Mouse (Mus musculus): Measurements from ENCODE around the gene Bod1l. TPM values are rescaled to one million over a fixed set of nuclear protein-coding genes. Genes with fewer than 3 reads are reported as not detected.

Bod1l gene
- polyA plus RNA-seq, 1 experiment from 2014 or later = 14.4 TPM

- Histone ChIP-seq H3K36me3 (ENCODE audit: control insufficient read depth, insufficient read depth, low read length) (no peaks in the 10 kb centered on the region), H3K27me3 (ENCODE audit: control insufficient read depth, insufficient read depth, low read length) (peaks cover 68% of the 10 kb centered on the region), H3K4me1 (ENCODE audit: control insufficient read depth, insufficient read depth, low read length) (peaks cover 5% of the 10 kb centered on the region; the same call in 1 of the 2 replicates), H3K9ac (ENCODE audit: low read length) (peak within 1 kb of the TSS; percentile 60), H3K4me2 (ENCODE audit: low read depth, low read length) (peak within 1 kb of the TSS; percentile 50), H3K9me3 (replicated peaks; ENCODE audit: control insufficient read depth, low read length) (no peaks in the 10 kb centered on the region), H3K27ac (ENCODE audit: low read length) (peak within 1 kb of the TSS; percentile 43; the same call in 1 of the 2 replicates), H3K4me3 (replicated peaks; ENCODE audit: low read length) (peak within 1 kb of the TSS; percentile 46)
- ATAC-seq (ENCODE audit: insufficient read depth, low FRiP score) = peak; percentile 82
- under 1% methylated on average over 78 of the region's 79 CpGs for WGBS
These were observed 80.1 kb downstream of the Bod1l start, which contains the start of gene Nkx3-2 for GRCm38 (mm10) chr5:41763731-41764721. TSS of gene Nkx3-2 (minus strand) at chr5:41764501.

- Histone ChIP-seq H3K9me3 (replicated peaks; ENCODE audit: control insufficient read depth, low read length) (no peaks in the 10 kb centered on the region), H3K27me3 (ENCODE audit: control insufficient read depth, insufficient read depth, low read length) (peaks cover 75% of the 10 kb centered on the region), H3K27ac (ENCODE audit: low read length) (no peak overlapping the region), H3K4me1 (ENCODE audit: control insufficient read depth, insufficient read depth, low read length) (peaks cover 5% of the 10 kb centered on the region; the same call in 1 of the 2 replicates), H3K36me3 (ENCODE audit: control insufficient read depth, insufficient read depth, low read length) (no peaks in the 10 kb centered on the region), H3K4me2 (ENCODE audit: low read depth, low read length) (peak overlapping the region; percentile 50), H3K4me3 (replicated peaks; ENCODE audit: low read length) (peak overlapping the region; percentile 46), H3K9ac (ENCODE audit: low read length) (peak overlapping the region; percentile 60)
- ATAC-seq (ENCODE audit: insufficient read depth, low FRiP score) = no peak
- WGBS = 4% methylated on average over 39 of the region's 41 CpGs
These were observed 81.0 kb downstream of the Bod1l start for GRCm38 (mm10) chr5:41762947-41763730.

- no peaks in the 10 kb centered on the region for H3K9me3 ChIP-seq (replicated peaks; ENCODE audit: control insufficient read depth, low read length)
- peak overlapping the region; percentile 43 for H3K4me2 ChIP-seq (ENCODE audit: low read depth, low read length)
- H3K4me3 ChIP-seq (replicated peaks; ENCODE audit: low read length) = peak overlapping the region; percentile 46
- peaks cover 71% of the 10 kb centered on the region for H3K27me3 ChIP-seq (ENCODE audit: control insufficient read depth, insufficient read depth, low read length)
- 14% methylated on average over 27 of the region's 27 CpGs for WGBS
- ATAC-seq (ENCODE audit: insufficient read depth, low FRiP score) = no peak
- no peak overlapping the region for H3K27ac ChIP-seq (ENCODE audit: low read length)
- H3K9ac ChIP-seq (ENCODE audit: low read length) = peak overlapping the region; percentile 60
- H3K36me3 ChIP-seq (ENCODE audit: control insufficient read depth, insufficient read depth, low read length) = no peaks in the 10 kb centered on the region
- 0 out of 2 replicates have a peak, but pooled peaks cover 5% of the 10 kb centered on the region for H3K4me1 ChIP-seq (ENCODE audit: control insufficient read depth, insufficient read depth, low read length)
These were observed 81.8 kb downstream of the Bod1l start for GRCm38 (mm10) chr5:41762141-41762946.

GRCm38 (mm10) chr5:41761509-41762140 is 82.5 kb downstream of the Bod1l start:
- Histone ChIP-seq H3K4me1 (ENCODE audit: control insufficient read depth, insufficient read depth, low read length) (0 out of 2 replicates have a peak, but pooled peaks cover 5% of the 10 kb centered on the region), H3K9me3 (replicated peaks; ENCODE audit: control insufficient read depth, low read length) (no peaks in the 10 kb centered on the region), H3K4me3 (replicated peaks; ENCODE audit: low read length) (peak overlapping the region; percentile 46), H3K4me2 (ENCODE audit: low read depth, low read length) (peak overlapping the region; percentile 43), H3K9ac (ENCODE audit: low read length) (peak overlapping the region; percentile 54), H3K27ac (ENCODE audit: low read length) (no peak overlapping the region), H3K27me3 (ENCODE audit: control insufficient read depth, insufficient read depth, low read length) (peaks cover 71% of the 10 kb centered on the region), H3K36me3 (ENCODE audit: control insufficient read depth, insufficient read depth, low read length) (no peaks in the 10 kb centered on the region)
- ATAC-seq (ENCODE audit: insufficient read depth, low FRiP score) = no peak
- 2% methylated on average over 55 of the region's 56 CpGs for WGBS

GRCm38 (mm10) chr5:41760831-41761508 is 83.1 kb downstream of the Bod1l start:
- no peak overlapping the region for H3K27ac ChIP-seq (ENCODE audit: low read length)
- 12% methylated on average over 22 of the region's 22 CpGs for WGBS
- H3K27me3 ChIP-seq (ENCODE audit: control insufficient read depth, insufficient read depth, low read length) = peaks cover 71% of the 10 kb centered on the region
- peak overlapping the region; percentile 43; the same call in 1 of the 2 replicates for H3K4me2 ChIP-seq (ENCODE audit: low read depth, low read length)
- 0 out of 2 replicates have a peak, but pooled peaks cover 5% of the 10 kb centered on the region for H3K4me1 ChIP-seq (ENCODE audit: control insufficient read depth, insufficient read depth, low read length)
- H3K4me3 ChIP-seq (replicated peaks; ENCODE audit: low read length) = peak overlapping the region; percentile 46
- H3K36me3 ChIP-seq (ENCODE audit: control insufficient read depth, insufficient read depth, low read length) = no peaks in the 10 kb centered on the region
- H3K9me3 ChIP-seq (replicated peaks; ENCODE audit: control insufficient read depth, low read length) = no peaks in the 10 kb centered on the region
- H3K9ac ChIP-seq (ENCODE audit: low read length) = peak overlapping the region; percentile 54; the same call in 1 of the 2 replicates
- no peak for ATAC-seq (ENCODE audit: insufficient read depth, low FRiP score)

- no peak for ATAC-seq (ENCODE audit: insufficient read depth, low FRiP score)
- H3K4me1 ChIP-seq (ENCODE audit: control insufficient read depth, insufficient read depth, low read length) = 0 out of 2 replicates have a peak, but pooled peaks cover 5% of the 10 kb centered on the region
- peaks cover 77% of the 10 kb centered on the region for H3K27me3 ChIP-seq (ENCODE audit: control insufficient read depth, insufficient read depth, low read length)
- no peaks in the 10 kb centered on the region for H3K36me3 ChIP-seq (ENCODE audit: control insufficient read depth, insufficient read depth, low read length)
- no peak overlapping the region for H3K4me2 ChIP-seq (ENCODE audit: low read depth, low read length)
- H3K4me3 ChIP-seq (replicated peaks; ENCODE audit: low read length) = peak overlapping the region; percentile 14; the same call in 1 of the 2 replicates
- no peak overlapping the region for H3K27ac ChIP-seq (ENCODE audit: low read length)
- H3K9me3 ChIP-seq (replicated peaks; ENCODE audit: control insufficient read depth, low read length) = no peaks in the 10 kb centered on the region
- no peak overlapping the region for H3K9ac ChIP-seq (ENCODE audit: low read length)
- WGBS = 26% methylated on average over 8 of the region's 8 CpGs
These were observed 84.0 kb downstream of the Bod1l start for GRCm38 (mm10) chr5:41760071-41760470.

GRCm38 (mm10) chr5:41758671-41759639 is 85.2 kb downstream of the Bod1l start:
- Histone ChIP-seq H3K36me3 (ENCODE audit: control insufficient read depth, insufficient read depth, low read length) (no peaks in the 10 kb centered on the region), H3K9me3 (replicated peaks; ENCODE audit: control insufficient read depth, low read length) (no peaks in the 10 kb centered on the region), H3K27me3 (ENCODE audit: control insufficient read depth, insufficient read depth, low read length) (peaks cover 81% of the 10 kb centered on the region), H3K4me1 (ENCODE audit: control insufficient read depth, insufficient read depth, low read length) (0 out of 2 replicates have a peak, but pooled peaks cover 8% of the 10 kb centered on the region), H3K9ac (ENCODE audit: low read length) (no peak overlapping the region), H3K27ac (ENCODE audit: low read length) (no peak overlapping the region), H3K4me3 (replicated peaks; ENCODE audit: low read length) (0 out of 2 replicates have a peak overlapping the region, but pooled peaks have one; percentile 1), H3K4me2 (ENCODE audit: low read depth, low read length) (0 out of 2 replicates have a peak overlapping the region, but pooled peaks have one; percentile 20)
- 28% methylated on average over 19 of the region's 19 CpGs for WGBS
- ATAC-seq (ENCODE audit: insufficient read depth, low FRiP score) = no peak

Measured in stomach, embryonic 16.5 days (tissue).